Mouse (Mus musculus) kidney, postnatal 25 days (tissue): Measurements from ENCODE around the gene Slc8a2.

Source experiments
- DNase-seq, 2 experiments: peaks; one replicate each; pipeline ENCODE4 v3.0.0; 2021; ENCODE audit warnings: mixed read lengths in 2 of 2

The Slc8a2 gene

GRCm38 (mm10) chr7:16125829-16126228 is 3.8 kb upstream of the Slc8a2 start:
- no peak for DNase-seq

- no peak for DNase-seq
These were observed 1.3 kb upstream of the Slc8a2 start for GRCm38 (mm10) chr7:16128344-16128743.

GRCm38 (mm10) chr7:16128899-16129298 is 727 bp upstream of the Slc8a2 start:
- no peak for DNase-seq

GRCm38 (mm10) chr7:16129846-16130691 is 443 bp downstream of the Slc8a2 start:
- no peak for DNase-seq

GRCm38 (mm10) chr7:16130956-16131634 is 1.5 kb downstream of the Slc8a2 start:
- DNase-seq, result no peak

GRCm38 (mm10) chr7:16132161-16132581 is 2.5 kb downstream of the Slc8a2 start:
- DNase-seq, result no peak

GRCm38 (mm10) chr7:16132926-16133325 is 3.3 kb downstream of the Slc8a2 start:
- DNase-seq, result no peak

- no peak for DNase-seq
These were observed 4.1 kb downstream of the Slc8a2 start for GRCm38 (mm10) chr7:16133691-16134090.

GRCm38 (mm10) chr7:16134951-16135392 is 5.3 kb downstream of the Slc8a2 start:
- DNase-seq, result no peak

GRCm38 (mm10) chr7:16146489-16147410 is 17.1 kb downstream of the Slc8a2 start:
- no peak for DNase-seq

GRCm38 (mm10) chr7:16147643-16148042 is 18.0 kb downstream of the Slc8a2 start:
- DNase-seq, result peak; percentile 73 to 78

- no peak for DNase-seq
These were observed 19.6 kb downstream of the Slc8a2 start for GRCm38 (mm10) chr7:16149241-16149640.

GRCm38 (mm10) chr7:16150191-16151145 is 20.8 kb downstream of the Slc8a2 start:
- DNase-seq, result no peak

- DNase-seq, result peak; percentile 50 to 57
These were observed 23.9 kb downstream of the Slc8a2 start for GRCm38 (mm10) chr7:16153522-16153921.

- DNase-seq, result no peak
These were observed 25.7 kb downstream of the Slc8a2 start for GRCm38 (mm10) chr7:16155132-16155872.

- no peak for DNase-seq
These were observed 26.6 kb downstream of the Slc8a2 start for GRCm38 (mm10) chr7:16156105-16156714.

GRCm38 (mm10) chr7:16158735-16159134 is 29.1 kb downstream of the Slc8a2 start:
- DNase-seq, result no peak

GRCm38 (mm10) chr7:16160702-16161101 is 31.1 kb downstream of the Slc8a2 start:
- DNase-seq, result no peak

GRCm38 (mm10) chr7:16161302-16161701 is 31.7 kb downstream of the Slc8a2 start:
- DNase-seq, result no peak

GRCm38 (mm10) chr7:16162036-16162435 is 32.4 kb downstream of the Slc8a2 start:
- no peak for DNase-seq
